Mouse (Mus musculus) hindbrain, postnatal 0 days (tissue): Measurements from ENCODE around the gene Reps1. TPM values are rescaled to one million over a fixed set of nuclear protein-coding genes. Genes with fewer than 3 reads are reported as not detected.

Experiments
- ATAC-seq: fragments of 200-750 bp; cut with Nextera tagmentation; 2 replicates; pipeline ENCODE4 v1.8.0; 2017; ENCODE audit warnings: mild to moderate bottlenecking, moderate TSS enrichment, moderate library complexity
- DNase-seq: peaks from one replicate; pipeline ENCODE4 v3.0.0-alpha.2; 2015; ENCODE audit warnings: low spot score
- H3K27ac ChIP-seq: fragments of 300-500 bp; sonication (generic); 2 replicates; pipeline ENCODE4 v1.5.1; 2014; ENCODE audit warnings: mild to moderate bottlenecking
- H3K27me3 ChIP-seq: fragments of 300-500 bp; sonication (generic); 2 replicates; pipeline ENCODE4 v1.6.1; 2014; ENCODE audit warnings: low read length, mixed read lengths; ENCODE audit not compliant: insufficient read depth
- H3K36me3 ChIP-seq: fragments of 300-500 bp; sonication (generic); 2 replicates; pipeline ENCODE4 v1.6.1; 2014; ENCODE audit warnings: low read length, mixed read lengths; ENCODE audit not compliant: insufficient read depth
- H3K4me1 ChIP-seq: fragments of 300-500 bp; sonication (generic); 2 replicates; pipeline ENCODE4 v1.6.1; 2014; ENCODE audit warnings: antibody characterized with exemption, low read length, mixed read lengths; ENCODE audit not compliant: insufficient read depth
- H3K4me2 ChIP-seq: fragments of 300-500 bp; sonication (generic); 2 replicates; pipeline ENCODE4 v1.6.1; 2014; ENCODE audit warnings: low read depth, mild to moderate bottlenecking, low read length, moderate library complexity, mixed read lengths
- H3K4me3 ChIP-seq: fragments of 300-500 bp; sonication (generic); 2 replicates; pipeline ENCODE4 v1.5.1; 2014; ENCODE audit warnings: low read length
- H3K9ac ChIP-seq: fragments of 300-500 bp; sonication (generic); replicated peaks from 2 replicates; pipeline ENCODE4 v1.6.1; 2014; ENCODE audit warnings: mild to moderate bottlenecking, low read length, moderate library complexity, mixed read lengths
- H3K9me3 ChIP-seq: fragments of 300-500 bp; sonication (generic); 2 replicates; pipeline ENCODE4 v1.6.1; 2016; ENCODE audit warnings: low read length, mixed read lengths
- CTCF ChIP-seq: IDR thresholded peaks from 2 replicates; pipeline ENCODE4 v1.5.1; 2016; ENCODE audit warnings: antibody characterized with exemption, control low read depth, low read depth
- WGBS: fragments of 180-500 bp; shearing (Covaris S2); extraction: QIAGEN DNeasy Blood & Tissue Kit; methylation state at CpG from one replicate; pipeline ENCODE4 v1.1.7; 2014; 5-methylcytosine and 5-hydroxymethylcytosine counted together
- polyA plus RNA-seq: library from polyadenylated mRNA; unstranded; fragments of >200 nt; fragmentation: Nextera tagmentation; extraction: Ambion mirVana; gene quantifications from 2 replicates; pipeline ENCODE4 v1.2.1, GENCODE M21; 2015
- total RNA-seq: library from RNA; depleted of rRNA; stranded (reverse); fragments of >200 nt; gene quantifications from 2 replicates; pipeline ENCODE4 v1.2.3, GENCODE M21; 2014

Reps1 gene
- total and polyA plus RNA-seq, 2 experiments from 2014 or later, result 21.1 to 69.5 TPM

DNA sequence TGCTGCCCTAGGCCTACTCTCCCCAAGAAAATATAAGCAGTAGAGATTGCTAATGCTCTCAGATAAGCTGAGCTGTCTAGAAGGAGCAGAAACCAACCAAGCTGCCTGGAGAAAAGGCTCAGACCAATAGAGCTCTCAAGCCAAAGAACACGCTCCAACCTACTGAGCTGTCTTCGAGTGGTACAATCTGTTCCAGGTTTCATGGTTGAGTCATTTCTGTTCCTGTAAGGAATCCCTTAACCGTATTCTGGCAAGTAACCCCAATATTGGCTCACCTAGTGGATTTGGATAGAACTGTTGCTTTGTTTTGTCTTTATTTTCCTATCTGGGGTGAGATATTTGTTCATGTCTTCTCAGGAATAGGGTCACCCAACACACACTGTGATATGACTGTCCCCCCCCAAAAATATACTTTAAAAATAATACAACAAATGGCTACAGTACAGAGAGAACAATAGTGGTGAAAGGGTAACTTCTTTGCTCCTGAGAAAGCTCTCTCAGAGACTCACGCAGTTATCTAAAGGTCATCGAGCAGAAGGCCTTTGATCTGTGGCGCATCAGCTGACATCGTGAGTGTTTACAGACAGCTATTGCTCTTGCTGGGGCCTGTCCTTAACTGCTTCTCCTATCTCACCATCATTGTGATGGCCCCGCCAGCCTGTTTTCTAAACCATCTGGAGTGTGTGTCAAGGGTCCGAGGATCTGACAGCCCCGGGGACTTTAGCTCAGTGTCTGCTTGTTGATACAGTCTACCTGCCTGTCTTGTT lies 8.1 kb upstream of the Reps1 start:
- Histone ChIP-seq H3K4me3 (no peak overlapping the region), H3K9me3 (no peaks in the 10 kb centered on the region), H3K36me3 (no peaks in the 10 kb centered on the region), H3K27me3 (no peaks in the 10 kb centered on the region), H3K4me2 (no peak overlapping the region), H3K4me1 (no peaks in the 10 kb centered on the region), H3K27ac (no peak overlapping the region), H3K9ac (no peak overlapping the region)
- 77% methylated on average over 10 of the region's 10 CpGs for WGBS
- no peak for DNase-seq
- no peak for TF ChIP-seq CTCF
- no peak for ATAC-seq

DNA sequence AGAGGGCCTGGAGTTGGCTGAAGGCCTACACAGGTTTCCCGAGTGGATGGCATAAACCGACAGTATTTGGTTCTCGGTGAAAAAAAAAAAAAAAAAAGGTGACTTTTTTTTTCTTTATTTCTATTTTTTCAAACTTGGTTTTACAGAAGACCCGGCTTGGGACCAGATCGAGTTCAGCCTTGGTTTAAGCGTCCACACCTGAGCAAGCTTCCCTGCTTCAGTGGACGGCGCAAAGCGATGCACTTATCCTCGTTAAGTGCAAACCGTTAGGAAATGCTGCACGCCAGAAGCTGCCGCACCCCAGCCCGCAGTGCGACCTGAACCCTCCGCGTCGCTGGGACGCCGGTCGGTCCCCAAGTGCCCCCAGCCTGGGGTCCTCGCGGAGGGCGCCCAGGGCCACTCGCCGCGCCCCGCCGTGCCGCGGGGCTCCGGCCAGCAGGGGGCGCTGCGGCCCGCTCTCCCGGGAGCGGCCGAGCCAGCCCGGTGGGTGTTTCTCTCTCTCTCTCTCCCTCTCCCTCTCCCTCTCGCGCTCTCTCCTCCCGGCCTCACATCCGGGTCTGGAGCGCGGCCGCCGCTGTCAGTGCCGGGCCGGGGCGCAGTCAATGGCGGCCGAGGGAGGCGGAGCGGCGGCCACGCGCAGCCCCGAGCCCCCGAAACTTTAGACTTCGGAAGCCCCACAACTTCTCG lies 509 bp upstream of the Reps1 start:
- H3K36me3 ChIP-seq, result no peaks in the 10 kb centered on the region
- H3K4me3 ChIP-seq, result peak overlapping the region; percentile 100
- peaks cover 12% of the 10 kb centered on the region for H3K4me1 ChIP-seq
- H3K4me2 ChIP-seq, result peak overlapping the region; percentile 60
- WGBS, result 2% methylated on average over 52 of the region's 61 CpGs
- no peaks in the 10 kb centered on the region for H3K9me3 ChIP-seq
- TF ChIP-seq CTCF, result peak; percentile 47
- H3K27me3 ChIP-seq, result no peaks in the 10 kb centered on the region
- peak; percentile 98 for ATAC-seq
- peak overlapping the region; percentile 98 for H3K9ac ChIP-seq
- DNase-seq, result peak; percentile 92
- H3K27ac ChIP-seq, result peak overlapping the region; percentile 93

- peak overlapping the region; percentile 98 for H3K9ac ChIP-seq
- no peak for TF ChIP-seq CTCF
- under 1% methylated on average over 8 of the region's 8 CpGs for whole genome bisulfite sequencing
- DNase-seq (no peak), ATAC-seq (no peak)
- no peaks in the 10 kb centered on the region for H3K9me3 ChIP-seq
- H3K4me1 ChIP-seq, result peaks cover 12% of the 10 kb centered on the region
- peak overlapping the region; percentile 100 for H3K4me3 ChIP-seq
- no peaks in the 10 kb centered on the region for H3K36me3 ChIP-seq
- H3K4me2 ChIP-seq, result peak overlapping the region; percentile 60
- H3K27ac ChIP-seq, result peak overlapping the region; percentile 93
- no peaks in the 10 kb centered on the region for H3K27me3 ChIP-seq
Observed at GRCm38 (mm10) chr10:18056391-18056745, 707 bp downstream of the Reps1 start.

GRCm38 (mm10) chr10:18058681-18059338 lies 3.1 kb downstream of the Reps1 start:
- Histone ChIP-seq H3K36me3 (no peaks in the 10 kb centered on the region), H3K4me2 (0 out of 2 replicates have a peak overlapping the region, but pooled peaks have one; percentile 60), H3K27me3 (no peaks in the 10 kb centered on the region), H3K4me3 (no peak overlapping the region), H3K27ac (no peak overlapping the region), H3K4me1 (peaks cover 12% of the 10 kb centered on the region), H3K9ac (no peak overlapping the region), H3K9me3 (no peaks in the 10 kb centered on the region)
- DNase-seq (no peak), ATAC-seq (no peak)
- no peak for TF ChIP-seq CTCF
- 93% methylated on average over 9 of the region's 9 CpGs for WGBS

DNA sequence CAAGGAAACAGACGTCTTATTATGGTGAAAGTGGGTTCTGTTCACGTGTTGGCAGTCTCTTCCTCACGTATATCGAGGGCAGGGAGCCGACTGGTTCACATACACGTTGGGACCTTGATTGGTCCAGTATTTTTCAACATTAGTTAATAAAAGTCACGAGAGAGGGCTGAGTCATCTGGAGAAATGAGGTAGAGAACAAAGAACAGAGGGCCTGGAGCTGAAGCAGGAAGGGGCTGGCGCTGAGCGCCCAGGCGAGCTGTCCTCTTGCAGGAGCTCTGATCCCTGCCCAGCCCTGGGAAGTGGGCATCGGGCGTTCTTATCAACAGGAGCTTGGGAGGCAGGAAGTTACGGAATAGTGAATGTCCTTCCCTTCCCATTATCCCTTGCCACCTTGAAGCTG lies 4.1 kb downstream of the Reps1 start:
- WGBS, result 88% methylated on average over 13 of the region's 13 CpGs
- H3K4me1 ChIP-seq, result peaks cover 12% of the 10 kb centered on the region
- no peak overlapping the region for H3K4me2 ChIP-seq
- no peak overlapping the region for H3K4me3 ChIP-seq
- no peaks in the 10 kb centered on the region for H3K9me3 ChIP-seq
- H3K27ac ChIP-seq, result no peak overlapping the region
- H3K9ac ChIP-seq, result no peak overlapping the region
- TF ChIP-seq CTCF, result no peak
- no peaks in the 10 kb centered on the region for H3K27me3 ChIP-seq
- ATAC-seq, result no peak
- no peak for DNase-seq
- H3K36me3 ChIP-seq, result no peaks in the 10 kb centered on the region

DNA sequence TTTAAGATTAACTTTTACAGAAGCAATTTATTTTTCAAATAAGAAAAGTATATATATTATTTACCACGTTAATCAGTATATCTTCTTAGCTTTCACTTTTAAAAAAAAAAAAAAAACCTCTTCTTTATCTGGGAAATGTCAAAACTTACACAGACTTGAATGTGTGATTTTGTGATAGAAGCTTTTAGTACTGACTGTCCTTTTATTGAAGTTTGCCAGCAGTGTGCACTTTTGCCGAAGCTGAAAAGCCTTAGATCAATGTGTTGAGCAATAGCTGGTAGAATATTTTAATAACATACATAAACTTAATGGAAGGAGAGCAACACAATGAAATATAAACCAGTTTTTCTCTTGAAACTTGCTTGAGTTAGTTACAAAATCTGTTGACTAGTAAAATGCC lies 5.1 kb downstream of the Reps1 start:
- no peak for DNase-seq
- 81% methylated on average over 2 of the region's 2 CpGs for WGBS
- Histone ChIP-seq H3K27ac (no peak overlapping the region), H3K4me1 (peaks cover 12% of the 10 kb centered on the region), H3K36me3 (no peaks in the 10 kb centered on the region), H3K9me3 (no peaks in the 10 kb centered on the region), H3K4me2 (no peak overlapping the region), H3K27me3 (no peaks in the 10 kb centered on the region), H3K9ac (no peak overlapping the region), H3K4me3 (no peak overlapping the region)
- no peak for TF ChIP-seq CTCF
- ATAC-seq, result no peak
